Mouse (Mus musculus) midbrain, embryonic 11.5 days (tissue): ENCODE results near the gene Epha10. TPM values are rescaled to one million over a fixed set of nuclear protein-coding genes. Genes with fewer than 3 reads are reported as not detected.

Experiments used
- ATAC-seq: fragments of 200-750 bp; cut with Nextera tagmentation; 2 replicates; pipeline ENCODE4 v1.8.0; 2017; ENCODE audit warnings: moderate TSS enrichment, moderate library complexity; ENCODE audit not compliant: low FRiP score
- DNase-seq: peaks from one replicate; pipeline ENCODE4 v3.0.0; 2015; ENCODE audit warnings: low spot score; ENCODE audit errors: missing footprints
- H3K27ac ChIP-seq: fragments of 300-500 bp; sonication (generic); 2 replicates; pipeline ENCODE4 v1.5.1; 2014; ENCODE audit warnings: low read depth, low read length
- H3K27me3 ChIP-seq: fragments of 300-500 bp; sonication (generic); 2 replicates; pipeline ENCODE4 v1.6.1; 2014; ENCODE audit warnings: mild to moderate bottlenecking, low read length, moderate library complexity, mixed read lengths; ENCODE audit not compliant: control insufficient read depth, insufficient read depth
- H3K36me3 ChIP-seq: fragments of 300-500 bp; sonication (generic); 2 replicates; pipeline ENCODE4 v1.6.1; 2014; ENCODE audit warnings: mild to moderate bottlenecking, low read length, moderate library complexity, mixed read lengths; ENCODE audit not compliant: control insufficient read depth, insufficient read depth
- H3K4me1 ChIP-seq: fragments of 300-500 bp; sonication (generic); 2 replicates; pipeline ENCODE4 v1.6.1; 2014; ENCODE audit warnings: low read length; ENCODE audit not compliant: control insufficient read depth, insufficient read depth
- H3K4me2 ChIP-seq: fragments of 300-500 bp; sonication (generic); 2 replicates; pipeline ENCODE4 v1.6.1; 2014; ENCODE audit warnings: mild to moderate bottlenecking, moderate library complexity
- H3K4me3 ChIP-seq: fragments of 300-500 bp; sonication (generic); 2 replicates; pipeline ENCODE4 v1.5.1; 2014; ENCODE audit warnings: low read depth, low read length
- H3K9ac ChIP-seq: fragments of 300-500 bp; sonication (generic); 2 replicates; pipeline ENCODE4 v1.6.1; 2014; ENCODE audit warnings: low read length
- H3K9me3 ChIP-seq: fragments of 300-500 bp; sonication (generic); 2 replicates; pipeline ENCODE4 v1.6.1; 2016; ENCODE audit warnings: low read length; ENCODE audit not compliant: control insufficient read depth
- WGBS: fragments of 180-500 bp; shearing (Covaris S2); extraction: QIAGEN DNeasy Blood & Tissue Kit; methylation state at CpG from one replicate; pipeline ENCODE4 v1.1.7; 2014; 5-methylcytosine and 5-hydroxymethylcytosine counted together
- polyA plus RNA-seq: library from polyadenylated mRNA; unstranded; fragments of >200 nt; fragmentation: Nextera tagmentation; extraction: Ambion mirVana; gene quantifications from 2 replicates; pipeline ENCODE4 v1.2.1, GENCODE M21; 2014

Epha10 gene
- polyA plus RNA-seq, 1 experiment from 2014 or later: 4.7 TPM

DNA sequence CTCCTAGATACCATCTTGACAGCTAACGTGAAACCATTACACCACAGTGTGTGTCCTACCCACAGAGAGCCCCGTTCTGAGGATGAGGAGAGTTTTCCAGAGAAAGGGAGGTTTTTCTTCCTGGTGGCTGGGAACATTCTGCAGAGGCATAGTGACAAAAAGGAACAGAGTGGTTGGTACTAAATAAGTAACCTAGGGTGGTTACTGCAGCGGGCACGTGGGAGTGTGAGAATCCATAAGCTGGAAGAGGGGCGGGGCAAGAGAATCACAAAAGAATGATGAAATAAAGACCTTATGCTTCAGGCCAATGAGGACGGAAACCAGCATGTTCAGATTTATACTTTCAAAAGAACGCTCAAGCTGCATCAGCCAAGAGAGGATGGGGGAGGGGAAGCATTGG, 8.0 kb downstream of the Epha10 start:
- Histone ChIP-seq H3K9me3 (no peaks in the 10 kb centered on the region), H3K4me1 (peaks cover 2% of the 10 kb centered on the region; the same call in 1 of the 2 replicates), H3K4me2 (no peak overlapping the region), H3K27me3 (peaks cover 11% of the 10 kb centered on the region; the same call in 1 of the 2 replicates), H3K4me3 (no peak overlapping the region), H3K9ac (no peak overlapping the region), H3K27ac (no peak overlapping the region), H3K36me3 (no peaks in the 10 kb centered on the region)
- no peak for DNase-seq
- WGBS: 72% methylated on average over 7 of the region's 7 CpGs
- no peak for ATAC-seq

- H3K4me1 ChIP-seq: peaks cover 11% of the 10 kb centered on the region
- DNase-seq: no peak
- no peak for ATAC-seq
- no peaks in the 10 kb centered on the region for H3K9me3 ChIP-seq
- peaks cover 22% of the 10 kb centered on the region for H3K27me3 ChIP-seq
- H3K36me3 ChIP-seq: no peaks in the 10 kb centered on the region
- no peak overlapping the region for H3K27ac ChIP-seq
- H3K4me3 ChIP-seq: no peak overlapping the region
- 91% methylated on average over 2 of the region's 2 CpGs for WGBS
- H3K4me2 ChIP-seq: no peak overlapping the region
- no peak overlapping the region for H3K9ac ChIP-seq
Measured at GRCm38 (mm10) chr4:124889935-124890334, 9.2 kb downstream of the Epha10 start.

- no peak overlapping the region for H3K9ac ChIP-seq
- DNase-seq (no peak), ATAC-seq (no peak)
- H3K27ac ChIP-seq: no peak overlapping the region
- peaks cover 15% of the 10 kb centered on the region for H3K4me1 ChIP-seq
- WGBS: 79% methylated on average over 5 of the region's 5 CpGs
- no peaks in the 10 kb centered on the region for H3K9me3 ChIP-seq
- H3K4me3 ChIP-seq: no peak overlapping the region
- no peaks in the 10 kb centered on the region for H3K36me3 ChIP-seq
- peaks cover 28% of the 10 kb centered on the region for H3K27me3 ChIP-seq
- H3K4me2 ChIP-seq: no peak overlapping the region
Measured at GRCm38 (mm10) chr4:124890831-124891230, 10.1 kb downstream of the Epha10 start.

DNA sequence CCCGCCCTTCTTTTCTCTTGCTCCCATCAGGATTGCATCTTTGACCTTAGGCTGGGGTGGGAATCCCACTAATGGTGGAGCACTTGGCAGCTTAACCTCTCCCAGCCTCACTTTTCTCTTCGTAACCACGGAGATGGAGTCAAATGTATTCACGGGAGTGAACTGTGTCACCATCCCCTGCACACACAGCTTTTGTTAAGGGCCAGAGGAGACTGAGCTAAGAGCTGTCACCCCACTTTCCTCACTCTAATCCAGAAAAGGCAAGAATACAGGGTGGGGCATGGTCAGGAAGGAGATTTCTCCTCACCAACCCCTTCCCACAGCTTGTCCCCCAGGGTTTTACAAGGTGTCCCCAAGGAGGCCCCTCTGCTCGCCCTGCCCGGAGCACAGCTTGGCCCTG, 13.1 kb downstream of the Epha10 start:
- H3K36me3 ChIP-seq: no peaks in the 10 kb centered on the region
- H3K27ac ChIP-seq: no peak overlapping the region
- H3K27me3 ChIP-seq: peaks cover 31% of the 10 kb centered on the region
- no peak overlapping the region for H3K9ac ChIP-seq
- ATAC-seq (peak; percentile 22; the same call in 1 of the 2 replicates), DNase-seq (peak; percentile 91)
- WGBS: 18% methylated on average over 6 of the region's 6 CpGs
- H3K4me1 ChIP-seq: peaks cover 25% of the 10 kb centered on the region
- H3K4me3 ChIP-seq: no peak overlapping the region
- H3K9me3 ChIP-seq: no peaks in the 10 kb centered on the region
- no peak overlapping the region for H3K4me2 ChIP-seq

DNA sequence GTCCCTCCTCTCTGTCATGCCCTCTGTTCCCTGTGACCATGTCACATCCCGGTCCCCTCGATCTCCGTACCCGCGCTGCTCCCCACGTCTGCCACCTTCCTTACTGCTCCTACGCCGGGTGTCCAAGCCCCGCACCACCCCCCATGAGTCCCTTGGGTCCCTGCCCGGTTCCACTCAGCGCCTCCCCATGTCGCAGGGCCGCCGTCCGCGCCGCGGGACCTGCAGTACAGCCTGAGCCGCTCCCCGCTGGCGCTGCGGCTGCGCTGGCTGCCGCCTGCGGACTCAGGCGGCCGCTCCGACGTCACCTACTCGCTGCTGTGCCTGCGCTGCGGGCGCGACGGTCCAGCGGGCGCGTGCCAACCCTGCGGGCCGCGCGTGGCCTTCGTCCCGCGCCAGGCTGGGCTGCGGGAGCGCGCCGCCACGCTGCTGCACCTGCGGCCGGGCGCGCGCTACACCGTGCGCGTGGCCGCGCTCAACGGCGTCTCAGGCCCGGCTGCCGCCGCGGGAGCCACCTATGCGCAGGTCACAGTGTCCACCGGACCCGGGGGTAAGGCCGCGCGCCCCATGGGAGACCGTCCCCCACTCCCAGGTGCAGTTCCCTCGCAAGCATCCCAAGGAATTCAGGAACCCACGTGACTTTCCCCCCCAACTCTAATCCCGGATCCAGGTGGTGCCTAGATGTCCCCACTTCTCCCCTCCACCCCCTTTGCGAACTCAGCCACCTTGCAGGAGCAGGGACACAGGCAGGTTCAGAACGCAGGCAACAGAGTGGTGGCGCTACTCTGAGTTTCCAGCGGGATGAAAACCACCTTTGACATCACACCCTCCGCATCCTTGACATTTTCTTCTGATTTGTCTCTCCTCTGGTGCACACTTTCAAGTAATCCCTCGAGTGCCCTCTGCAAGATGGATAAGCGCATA, 14.1 kb downstream of the Epha10 start:
- peak overlapping the region; percentile 55 for H3K9ac ChIP-seq
- 1% methylated on average over 83 of the region's 83 CpGs for WGBS
- ATAC-seq: peak; percentile 65
- no peaks in the 10 kb centered on the region for H3K36me3 ChIP-seq
- H3K4me3 ChIP-seq: peak overlapping the region; percentile 48
- H3K4me1 ChIP-seq: peaks cover 35% of the 10 kb centered on the region
- peaks cover 31% of the 10 kb centered on the region for H3K27me3 ChIP-seq
- H3K4me2 ChIP-seq: peak overlapping the region; percentile 79
- H3K27ac ChIP-seq: no peak overlapping the region
- peak; percentile 92 for DNase-seq
- H3K9me3 ChIP-seq: no peaks in the 10 kb centered on the region

DNA sequence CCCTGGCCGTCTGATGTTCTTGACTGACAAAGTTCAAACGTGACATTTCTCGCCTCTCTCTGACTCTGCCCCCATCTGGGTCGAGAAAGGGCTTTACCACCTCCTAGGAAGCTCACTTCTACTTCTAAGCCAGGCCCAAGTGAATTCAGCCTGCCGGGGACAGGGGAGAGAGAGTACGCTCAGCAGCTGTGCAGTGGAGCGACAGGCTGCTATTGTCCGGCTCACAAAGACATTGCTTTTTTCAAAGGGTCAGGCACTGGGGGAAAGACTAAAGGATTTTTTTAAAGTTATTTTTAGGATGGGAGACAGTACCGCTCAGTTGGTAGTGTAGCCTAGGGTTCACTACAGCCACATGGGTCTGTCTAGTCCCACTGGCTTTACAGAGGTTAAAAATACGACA, 17.7 kb downstream of the Epha10 start:
- WGBS: 12% methylated on average over 10 of the region's 10 CpGs
- DNase-seq (no peak), ATAC-seq (peak; percentile 49; the same call in 1 of the 2 replicates)
- Histone ChIP-seq H3K4me2 (no peak overlapping the region), H3K27me3 (peaks cover 24% of the 10 kb centered on the region), H3K36me3 (no peaks in the 10 kb centered on the region), H3K4me1 (peaks cover 48% of the 10 kb centered on the region), H3K9ac (no peak overlapping the region), H3K4me3 (no peak overlapping the region), H3K27ac (peak overlapping the region; percentile 72), H3K9me3 (no peaks in the 10 kb centered on the region)

GRCm38 (mm10) chr4:124899906-124900305, 19.2 kb downstream of the Epha10 start:
- H3K4me1 ChIP-seq: peaks cover 37% of the 10 kb centered on the region
- H3K27me3 ChIP-seq: peaks cover 12% of the 10 kb centered on the region
- no peaks in the 10 kb centered on the region for H3K9me3 ChIP-seq
- H3K9ac ChIP-seq: no peak overlapping the region
- DNase-seq: no peak
- H3K4me3 ChIP-seq: no peak overlapping the region
- no peak for ATAC-seq
- no peak overlapping the region for H3K4me2 ChIP-seq
- no peaks in the 10 kb centered on the region for H3K36me3 ChIP-seq
- no peak overlapping the region for H3K27ac ChIP-seq
- 50% methylated on average over 5 of the region's 5 CpGs for WGBS

DNA sequence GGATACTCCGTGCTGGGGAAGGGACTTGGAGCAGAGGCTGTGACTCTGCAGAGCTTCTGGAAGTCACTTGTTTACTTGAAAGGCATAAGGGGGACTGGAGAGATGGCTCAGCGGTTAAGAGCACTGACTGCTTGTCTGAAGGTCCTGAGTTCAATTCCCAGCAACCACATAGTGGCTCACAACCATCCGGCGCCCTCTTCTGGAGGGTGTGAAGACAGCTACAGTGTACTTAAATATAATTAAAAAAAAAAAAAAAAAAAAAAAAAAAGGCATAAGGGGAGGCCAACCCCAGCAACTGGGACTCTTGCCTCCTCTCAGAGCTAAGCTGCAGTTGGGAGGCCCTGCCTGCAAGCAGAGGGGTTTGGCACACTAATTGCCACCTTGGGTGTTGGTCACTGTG, 24.7 kb downstream of the Epha10 start:
- WGBS: 72% methylated on average over 4 of the region's 4 CpGs
- H3K27me3 ChIP-seq: no peaks in the 10 kb centered on the region
- H3K9ac ChIP-seq: no peak overlapping the region
- H3K4me2 ChIP-seq: no peak overlapping the region
- no peaks in the 10 kb centered on the region for H3K36me3 ChIP-seq
- DNase-seq: no peak
- no peak overlapping the region for H3K4me3 ChIP-seq
- H3K4me1 ChIP-seq: peaks cover 27% of the 10 kb centered on the region
- H3K9me3 ChIP-seq: no peaks in the 10 kb centered on the region; the same call in 1 of the 2 replicates
- peak overlapping the region; percentile 94; the same call in 1 of the 2 replicates for H3K27ac ChIP-seq
- no peak for ATAC-seq
